Mouse (Mus musculus) fibroblast of lung, adult 2 months (primary cell): ENCODE results near the gene Tfb1m.

ENCODE experiments used
- DNase-seq: peaks from one replicate; pipeline ENCODE4 v3.0.0-alpha.2; 2011; ENCODE audit warnings: low read depth

Gene Tfb1m

GRCm38 (mm10) chr17:3557331-3558311 is at the start of gene Tfb1m:
Gene Tfb1m (minus strand): TSS chr17:3557781.
- peak; percentile 99 for DNase-seq

- DNase-seq: no peak
Observed at GRCm38 (mm10) chr17:3602954-3603672, 45.5 kb upstream of the Tfb1m start.

- DNase-seq: no peak
Observed at GRCm38 (mm10) chr17:3598393-3598792, 40.8 kb upstream of the Tfb1m start.

GRCm38 (mm10) chr17:3597866-3598265 is 40.3 kb upstream of the Tfb1m start:
- DNase-seq: peak; percentile 54

GRCm38 (mm10) chr17:3597130-3597529 is 39.5 kb upstream of the Tfb1m start:
- peak; percentile 85 for DNase-seq

- peak; percentile 32 for DNase-seq
Observed at GRCm38 (mm10) chr17:3570876-3571275, 13.3 kb upstream of the Tfb1m start.

- no peak for DNase-seq
Observed at GRCm38 (mm10) chr17:3562405-3562804, 4.8 kb upstream of the Tfb1m start.

GRCm38 (mm10) chr17:3560534-3560933 is 3.0 kb upstream of the Tfb1m start:
- no peak for DNase-seq

- peak; percentile 19 for DNase-seq
Observed at GRCm38 (mm10) chr17:3558356-3558870, 832 bp upstream of the Tfb1m start.

GRCm38 (mm10) chr17:3556251-3556650 is 1.3 kb downstream of the Tfb1m start:
- DNase-seq: no peak

GRCm38 (mm10) chr17:3547725-3548124 is 9.9 kb downstream of the Tfb1m start:
- no peak for DNase-seq

GRCm38 (mm10) chr17:3541033-3541432 is 16.5 kb downstream of the Tfb1m start:
- DNase-seq: no peak

- no peak for DNase-seq
Observed at GRCm38 (mm10) chr17:3540304-3540703, 17.3 kb downstream of the Tfb1m start.

GRCm38 (mm10) chr17:3533425-3533824 is 24.2 kb downstream of the Tfb1m start:
- no peak for DNase-seq

GRCm38 (mm10) chr17:3532254-3532653 is 25.3 kb downstream of the Tfb1m start, which contains the start of gene Cldn20:
Gene Cldn20 (plus strand): TSS chr17:3532554.
- no peak for DNase-seq

- peak; percentile 43 for DNase-seq
Observed at GRCm38 (mm10) chr17:3531641-3532040, 25.9 kb downstream of the Tfb1m start.

GRCm38 (mm10) chr17:3530549-3530948 is 27.0 kb downstream of the Tfb1m start:
- no peak for DNase-seq

- DNase-seq: no peak
Observed at GRCm38 (mm10) chr17:3529523-3529922, 28.1 kb downstream of the Tfb1m start.

- no peak for DNase-seq
Observed at GRCm38 (mm10) chr17:3527841-3528471, 29.6 kb downstream of the Tfb1m start.

GRCm38 (mm10) chr17:3520344-3520743 is 37.2 kb downstream of the Tfb1m start:
- DNase-seq: no peak

- no peak for DNase-seq
Observed at GRCm38 (mm10) chr17:3516406-3516805, 41.2 kb downstream of the Tfb1m start.

- DNase-seq: no peak
Observed at GRCm38 (mm10) chr17:3515851-3516250, 41.7 kb downstream of the Tfb1m start.
